In genomic region chr10:110563571-110563970, GRCm38 (mm10) we compare ENCODE assay signal across 27 mouse cellular contexts.
A peak's percentile ranks its signal among the peaks of the same experiment; 100 is the strongest.
DNase-seq lines count a peak whose midpoint lies in the region; ATAC-seq and TF ChIP-seq lines count a peak whose summit lies in the region.
"Had no signal": no experiment of that assay in that cellular context is flagged by ENCODE, and none has a peak within 500 bp of the region (broad histone marks: within the 10 kb centered on the region; RNA-seq: fewer than 3 reads in every experiment).

No protein-coding gene starts in this region.

- no peaks in the 10 kb centered on the region for H3K9me3 ChIP-seq in intestine, postnatal 0 days (ENCODE audit: control insufficient read depth)
- H3K9me3 ChIP-seq in forebrain, embryonic 15.5 days = no peaks in the 10 kb centered on the region
- H3K9me3 ChIP-seq: forebrain, embryonic 12.5 days; hindbrain, embryonic 10.5 days; hindbrain, embryonic 15.5 days; limb, embryonic 12.5 days; liver, embryonic 15.5 days; midbrain, embryonic 10.5 days; neural tube, embryonic 12.5 days had no signal

- no peak overlapping the region for H3K9ac ChIP-seq in intestine, postnatal 0 days (ENCODE audit: low read depth, low read length)
- H3K9ac ChIP-seq in forebrain, embryonic 15.5 days (replicated peaks) = no peak overlapping the region
- H3K9ac ChIP-seq: forebrain, embryonic 12.5 days; hindbrain, embryonic 15.5 days; limb, embryonic 12.5 days; liver, embryonic 15.5 days; lung, embryonic 14.5 days; neural tube, embryonic 12.5 days had no signal

- intact Hi-C loops in left cerebral cortex, postnatal 14 days (cut with DNase I) = loop anchor here (5.0 kb wide), 1 partner anchor 106 kb away; the partner anchor contains the start of gene Nav3

- H3K4me3 ChIP-seq in layer of hippocampus, adult 2 months = no peak overlapping the region
- no peak overlapping the region for H3K4me3 ChIP-seq in intestine, postnatal 0 days (ENCODE audit: low read depth, low read length)
- no peak overlapping the region for H3K4me3 ChIP-seq in forebrain, embryonic 15.5 days
- H3K4me3 ChIP-seq: erythroblast, embryonic 14.5 days; forebrain, embryonic 12.5 days; hindbrain, embryonic 10.5 days; hindbrain, embryonic 15.5 days; limb, embryonic 12.5 days; liver, embryonic 15.5 days; midbrain, embryonic 10.5 days; myocyte; neural tube, embryonic 12.5 days had no signal

- TF ChIP-seq CTCF in layer of hippocampus, adult 2 months (conservative IDR thresholded peaks at IDR 0.05) = no peak
- no peak for TF ChIP-seq CTCF in intestine, postnatal 0 days (IDR thresholded peaks at IDR 0.05; ENCODE audit: low read depth)

- H3K36me3 ChIP-seq in intestine, postnatal 0 days (ENCODE audit: control insufficient read depth, insufficient read depth) = no peaks in the 10 kb centered on the region
- no peaks in the 10 kb centered on the region for H3K36me3 ChIP-seq in forebrain, embryonic 15.5 days
- H3K36me3 ChIP-seq: forebrain, embryonic 12.5 days; hindbrain, embryonic 10.5 days; hindbrain, embryonic 15.5 days; limb, embryonic 12.5 days; liver, embryonic 15.5 days; midbrain, embryonic 10.5 days; neural tube, embryonic 12.5 days had no signal

- H3K4me2 ChIP-seq in intestine, postnatal 0 days (replicated peaks; ENCODE audit: low read depth) = no peak overlapping the region
- no peak overlapping the region for H3K4me2 ChIP-seq in forebrain, embryonic 15.5 days (replicated peaks)
- H3K4me2 ChIP-seq: forebrain, embryonic 12.5 days; hindbrain, embryonic 15.5 days; limb, embryonic 12.5 days; liver, embryonic 15.5 days; lung, embryonic 14.5 days; neural tube, embryonic 12.5 days had no signal

- no peaks in the 10 kb centered on the region for H3K4me1 ChIP-seq in intestine, postnatal 0 days (replicated peaks; ENCODE audit: control insufficient read depth, insufficient read depth, low read length)
- H3K4me1 ChIP-seq in forebrain, embryonic 15.5 days = no peaks in the 10 kb centered on the region
- H3K4me1 ChIP-seq: hindbrain, embryonic 15.5 days; limb, embryonic 12.5 days; liver, embryonic 15.5 days; neural tube, embryonic 12.5 days had no signal

- no peaks in the 10 kb centered on the region for H3K27me3 ChIP-seq in intestine, postnatal 0 days (replicated peaks; ENCODE audit: control insufficient read depth, insufficient read depth, low read length)
- H3K27me3 ChIP-seq in forebrain, embryonic 15.5 days = no peaks in the 10 kb centered on the region
- H3K27me3 ChIP-seq: forebrain, embryonic 12.5 days; hindbrain, embryonic 15.5 days; limb, embryonic 12.5 days; liver, embryonic 15.5 days; neural tube, embryonic 12.5 days had no signal

- peak; percentile 13 to 48 for DNase-seq in layer of hippocampus, adult 2 months (ENCODE audit: low spot score in 2 of 2)
- DNase-seq in layer of hippocampus, postnatal 10 days (ENCODE audit: low spot score in 2 of 2) = no peak
- peak; percentile 26 to 39 for DNase-seq in right cerebral cortex, adult 2 months (ENCODE audit: low spot score in 2 of 2)
- DNase-seq in right cerebral cortex, postnatal 4 days = no peak
- DNase-seq in left cerebral cortex, postnatal 14 days (ENCODE audit: low spot score in 2 of 2) = peak; percentile 33 to 61
- peak; percentile 91 for DNase-seq in telencephalon, adult 2 months (ENCODE audit: low read depth, low spot score)
- DNase-seq: adrenal gland, postnatal 14 days; cerebellum, adult 11-12 months; cerebellum, adult 9-11 months; gastrocnemius, postnatal 10 days; heart, postnatal 14 days; kidney, adult 18-20 months; kidney, postnatal 36 days; lung, embryonic 14.5 days had no signal

- no peak overlapping the region for H3K27ac ChIP-seq in layer of hippocampus, adult 2 months
- H3K27ac ChIP-seq in intestine, postnatal 0 days (ENCODE audit: low read depth, low read length) = no peak overlapping the region
- no peak overlapping the region for H3K27ac ChIP-seq in forebrain, embryonic 15.5 days (replicated peaks)
- H3K27ac ChIP-seq: forebrain, embryonic 12.5 days; hindbrain, embryonic 10.5 days; hindbrain, embryonic 15.5 days; limb, embryonic 12.5 days; liver, embryonic 15.5 days; midbrain, embryonic 10.5 days; neural tube, embryonic 12.5 days had no signal

- 80% methylated on average over 1 of the region's 1 CpGs for WGBS in intestine, postnatal 0 days
- 73% methylated on average over 1 of the region's 1 CpGs for WGBS in forebrain, embryonic 15.5 days

- no peak for ATAC-seq in intestine, postnatal 0 days
- no peak for ATAC-seq in forebrain, embryonic 15.5 days (replicated peaks)
- ATAC-seq: CD4-positive, CD25-positive, alpha-beta regulatory T cell, adult 4 months; inflammation-experienced regulatory T-cells, adult 6 months had no signal

Comparison
In these comparisons a context has a peak if more than half of its experiments do, and no peak if none do; other contexts are left out.
1. DNase-seq: peak in layer of hippocampus, adult 2 months (2 of 2), right cerebral cortex, adult 2 months (2 of 2), left cerebral cortex, postnatal 14 days (2 of 2) and telencephalon, adult 2 months (single experiment); none in layer of hippocampus, postnatal 10 days (0 of 2) and right cerebral cortex, postnatal 4 days (single experiment).